Mouse (Mus musculus): ENCODE results near the gene Eif2b4. TPM values are rescaled to one million over a fixed set of nuclear protein-coding genes. Genes with fewer than 3 reads are reported as not detected.
"Not testable (repeated sequence)": the region's sequence is repeated elsewhere in the genome, so short reads cannot be mapped to it uniquely, and the experiment has no call there.

Gene Eif2b4
- 22.1 and 33.1 TPM in 2 replicates for total RNA-seq (2017)

- peak; percentile 95 for ATAC-seq (ENCODE audit: extremely low read depth, insufficient number of reproducible peaks, low FRiP score, poor library complexity, severe bottlenecking)
Observed at GRCm38 (mm10) chr5:31192939-31193630, at the start of gene Eif2b4, which contains the start of gene Snx17. TSS of gene Eif2b4 (minus strand) at chr5:31193430. TSS of gene Snx17 (plus strand) at chr5:31193227.

- ATAC-seq (ENCODE audit: extremely low read depth, insufficient number of reproducible peaks, low FRiP score, poor library complexity, severe bottlenecking): no peak
Observed at GRCm38 (mm10) chr5:31242191-31242590, 49.0 kb upstream of the Eif2b4 start.

- no peak for ATAC-seq (ENCODE audit: extremely low read depth, insufficient number of reproducible peaks, low FRiP score, poor library complexity, severe bottlenecking)
Observed at GRCm38 (mm10) chr5:31241522-31242034, 48.3 kb upstream of the Eif2b4 start.

DNA sequence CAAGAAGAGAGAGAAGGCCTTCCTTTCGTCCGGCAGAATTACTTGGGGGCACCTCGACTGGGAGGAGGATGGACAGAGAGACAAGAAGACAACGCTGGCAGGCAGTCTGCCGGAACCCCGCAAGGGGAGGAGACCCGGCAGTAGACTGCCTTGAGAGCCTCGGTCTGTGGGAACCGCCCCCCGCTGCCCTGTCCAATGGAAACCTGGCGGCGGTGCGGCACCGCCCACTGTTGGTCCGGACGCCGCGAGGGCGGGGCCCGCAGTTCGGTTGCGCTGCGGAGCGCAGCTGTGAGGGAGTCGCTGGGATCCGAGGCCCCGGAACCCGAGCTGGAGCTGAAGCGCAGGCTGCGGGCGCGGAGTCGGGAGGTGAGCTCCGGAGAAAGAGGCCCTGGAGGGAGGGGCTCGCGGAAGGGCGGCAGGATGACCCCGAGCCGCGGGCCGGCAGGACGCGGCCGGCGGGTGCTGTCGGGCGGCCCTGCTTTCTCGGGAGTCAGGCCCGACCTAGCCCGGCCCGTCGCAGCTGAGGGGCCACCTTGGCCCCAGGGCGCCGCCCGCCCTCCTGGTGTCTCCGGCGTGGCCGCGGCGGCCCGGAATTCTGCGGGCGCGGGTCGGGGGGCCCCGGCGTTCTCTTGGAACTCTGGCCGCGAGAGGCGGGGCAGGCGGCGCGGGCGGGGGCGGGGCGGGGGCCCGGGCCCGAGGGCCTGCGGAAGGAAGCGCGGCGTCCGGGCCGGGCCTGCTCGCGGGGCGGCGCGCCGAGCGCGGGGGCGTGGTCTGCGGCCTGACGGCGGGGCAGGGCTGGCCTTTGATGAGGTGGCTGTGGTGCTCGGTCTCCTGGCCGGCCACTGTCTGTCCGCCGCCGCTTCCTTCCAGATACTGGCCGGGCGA lies 47.6 kb upstream of the Eif2b4 start, which contains the start of the genes Nrbp1 and Gm9970:
Gene Nrbp1, plus strand, starts transcription at position 228 of the 885 bp plus-strand sequence.
Gene Gm9970, minus strand, starts transcription at position 596 of the 885 bp plus-strand sequence.
- peak; percentile 97 for ATAC-seq (ENCODE audit: extremely low read depth, insufficient number of reproducible peaks, low FRiP score, poor library complexity, severe bottlenecking)

DNA sequence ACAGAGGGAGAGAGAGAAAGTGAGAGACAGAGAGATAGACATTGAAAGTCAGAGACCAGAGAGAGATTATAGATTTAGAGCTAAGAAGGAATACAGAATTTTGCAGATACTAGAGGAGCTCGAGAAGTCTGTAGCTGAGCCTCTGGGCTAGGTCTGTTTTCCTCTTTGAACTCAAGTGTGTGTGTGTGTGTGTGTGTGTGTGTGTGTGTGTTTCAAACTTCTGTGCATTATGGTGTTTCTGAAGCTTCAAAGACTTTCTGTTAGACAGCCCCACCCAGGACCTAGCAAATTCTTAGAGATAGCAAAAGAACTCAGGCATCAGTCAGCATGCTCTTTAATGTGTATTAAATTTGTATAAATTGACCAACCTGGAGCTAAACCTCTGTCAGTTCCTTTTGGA lies 33.4 kb upstream of the Eif2b4 start:
- no peak for ATAC-seq (ENCODE audit: extremely low read depth, insufficient number of reproducible peaks, low FRiP score, poor library complexity, severe bottlenecking)

- ATAC-seq (ENCODE audit: extremely low read depth, insufficient number of reproducible peaks, low FRiP score, poor library complexity, severe bottlenecking): no peak
Observed at GRCm38 (mm10) chr5:31222696-31223095, 29.5 kb upstream of the Eif2b4 start.

DNA sequence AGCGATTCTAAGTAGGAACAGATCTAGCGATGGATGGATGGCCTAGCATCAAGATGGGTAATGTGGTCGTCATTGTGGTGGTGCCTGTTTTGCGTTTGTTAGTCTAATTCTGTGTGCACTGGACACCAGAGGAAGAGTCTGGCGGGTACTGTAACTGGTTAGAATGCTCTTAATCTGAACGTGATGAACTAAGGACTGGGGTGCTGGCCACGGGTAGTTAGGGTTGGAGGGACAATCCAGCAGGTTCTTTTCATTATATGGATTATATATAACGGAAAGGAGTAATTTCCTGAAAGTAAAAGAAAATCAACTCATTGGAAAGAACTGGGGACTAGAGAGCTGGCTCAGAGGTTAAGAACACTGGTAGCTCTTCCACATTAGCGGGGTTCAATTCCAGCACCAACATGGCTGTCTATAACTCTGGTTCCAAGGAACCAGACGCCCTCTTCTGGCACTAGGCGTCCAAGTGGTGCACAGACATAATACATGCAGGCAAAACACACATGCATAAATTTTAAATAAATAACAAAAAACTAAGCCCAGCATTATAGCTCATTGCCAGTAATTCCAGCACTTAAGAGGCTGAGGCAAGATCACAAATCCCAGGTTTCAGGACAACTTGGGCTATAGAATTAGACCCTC lies 28.2 kb upstream of the Eif2b4 start:
- ATAC-seq (ENCODE audit: extremely low read depth, insufficient number of reproducible peaks, low FRiP score, poor library complexity, severe bottlenecking): no peak

DNA sequence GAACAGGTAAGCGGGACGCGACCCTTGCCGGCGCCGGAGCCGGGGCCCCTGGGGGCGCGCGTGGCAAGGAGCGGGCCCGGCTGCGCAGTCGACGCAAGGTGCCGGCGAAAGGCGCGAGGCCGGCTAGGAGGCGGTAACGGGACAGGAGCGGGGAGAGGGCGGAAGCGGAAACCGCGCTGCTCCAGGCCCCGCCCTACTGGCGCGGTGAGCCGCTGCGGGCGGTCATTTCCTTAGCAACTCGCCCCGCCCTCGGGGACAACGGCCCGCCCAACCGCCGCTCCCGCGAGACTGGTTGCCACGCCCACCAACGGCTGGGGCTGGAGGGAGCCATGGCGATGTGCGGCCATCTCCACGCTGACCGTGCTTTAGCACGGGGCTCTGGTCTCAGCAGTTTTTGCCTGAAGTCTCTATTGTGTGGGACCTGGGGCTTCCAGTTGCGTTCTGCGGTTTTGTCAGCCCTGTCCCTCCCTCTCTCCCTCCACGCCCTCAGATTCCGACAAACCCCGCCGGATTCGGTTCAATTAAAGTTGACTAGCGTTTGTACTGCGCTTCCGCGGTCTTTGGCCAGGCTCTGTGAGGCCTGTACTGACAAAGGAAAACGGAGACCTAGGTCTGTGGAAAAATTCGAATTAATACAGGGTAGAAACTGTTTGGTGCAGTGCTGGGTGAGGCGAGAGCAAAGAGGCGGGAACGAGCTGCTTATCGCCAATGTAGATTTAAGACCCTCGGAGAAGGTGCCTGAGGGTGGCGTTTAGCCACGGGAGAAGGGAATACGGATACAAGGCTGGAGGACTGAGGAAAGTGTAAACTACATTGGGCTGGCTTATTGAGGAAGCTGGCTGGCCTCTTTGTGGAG lies 27.4 kb upstream of the Eif2b4 start, which contains the start of gene Ppm1g:
Gene Ppm1g, minus strand, starts transcription at position 240 of the 856 bp plus-strand sequence.
- ATAC-seq (ENCODE audit: extremely low read depth, insufficient number of reproducible peaks, low FRiP score, poor library complexity, severe bottlenecking): peak; percentile 94

GRCm38 (mm10) chr5:31219911-31220447 lies 26.7 kb upstream of the Eif2b4 start:
- peak; percentile 19; the same call in 1 of the 2 replicates for ATAC-seq (ENCODE audit: extremely low read depth, insufficient number of reproducible peaks, low FRiP score, poor library complexity, severe bottlenecking)

- ATAC-seq (ENCODE audit: extremely low read depth, insufficient number of reproducible peaks, low FRiP score, poor library complexity, severe bottlenecking): no peak
Observed at GRCm38 (mm10) chr5:31219474-31219873, 26.2 kb upstream of the Eif2b4 start.

DNA sequence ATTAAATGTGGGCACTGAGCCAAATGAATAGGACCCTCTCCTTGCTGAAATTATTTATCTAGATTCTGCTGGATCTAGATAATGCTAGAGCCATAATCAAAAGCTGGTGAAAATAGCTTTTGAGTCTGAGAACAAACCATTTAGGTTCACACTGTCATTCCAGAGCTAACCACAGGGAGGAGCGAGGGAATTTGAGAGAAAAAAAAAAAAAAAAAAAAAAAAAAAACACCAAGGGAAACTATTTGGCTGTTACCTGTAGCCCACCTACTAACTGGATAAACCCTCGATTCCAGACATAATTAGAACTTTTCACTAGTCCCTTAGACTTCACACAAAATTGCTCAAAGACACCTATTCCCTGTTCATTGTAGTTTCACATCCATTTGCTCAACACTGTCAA lies 25.8 kb upstream of the Eif2b4 start:
- ATAC-seq (ENCODE audit: extremely low read depth, insufficient number of reproducible peaks, low FRiP score, poor library complexity, severe bottlenecking): no peak

- ATAC-seq (ENCODE audit: extremely low read depth, insufficient number of reproducible peaks, low FRiP score, poor library complexity, severe bottlenecking): no peak
Observed at GRCm38 (mm10) chr5:31218294-31218693, 25.1 kb upstream of the Eif2b4 start.

- ATAC-seq (ENCODE audit: extremely low read depth, insufficient number of reproducible peaks, low FRiP score, poor library complexity, severe bottlenecking): not testable (repeated sequence)
Observed at GRCm38 (mm10) chr5:31216554-31216953, 23.3 kb upstream of the Eif2b4 start.

GRCm38 (mm10) chr5:31204421-31204820 lies 11.2 kb upstream of the Eif2b4 start:
- ATAC-seq (ENCODE audit: extremely low read depth, insufficient number of reproducible peaks, low FRiP score, poor library complexity, severe bottlenecking): no peak

DNA sequence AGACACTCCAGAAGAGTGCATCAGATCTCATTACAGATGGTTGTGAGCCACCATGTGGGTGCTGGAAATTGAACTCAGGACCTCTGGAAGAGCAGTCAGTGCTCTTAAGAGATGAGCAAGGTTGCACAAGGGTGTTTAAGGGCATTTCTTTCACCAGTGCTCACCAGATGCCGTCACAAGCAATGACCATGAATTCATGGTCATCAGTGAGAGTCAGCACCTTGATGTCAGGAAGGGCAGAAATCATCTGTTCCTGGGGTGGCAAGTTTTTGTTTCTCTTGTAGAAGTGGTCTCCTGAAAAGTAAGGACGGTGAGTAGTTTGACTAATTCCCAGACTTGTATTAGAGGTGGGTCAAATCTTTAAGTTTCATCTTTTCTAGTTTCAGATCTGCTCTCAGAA lies 10.6 kb upstream of the Eif2b4 start:
- ATAC-seq (ENCODE audit: extremely low read depth, insufficient number of reproducible peaks, low FRiP score, poor library complexity, severe bottlenecking): no peak

- no peak for ATAC-seq (ENCODE audit: extremely low read depth, insufficient number of reproducible peaks, low FRiP score, poor library complexity, severe bottlenecking)
Observed at GRCm38 (mm10) chr5:31202933-31203332, 9.7 kb upstream of the Eif2b4 start.

- peak; percentile 97 for ATAC-seq (ENCODE audit: extremely low read depth, insufficient number of reproducible peaks, low FRiP score, poor library complexity, severe bottlenecking)
Observed at GRCm38 (mm10) chr5:31201742-31202590, 8.7 kb upstream of the Eif2b4 start, which contains the start of gene Zfp513. TSS of gene Zfp513 (minus strand) at chr5:31202303.
